Mouse (Mus musculus): ENCODE results near the gene Cryab. TPM values are rescaled to one million over a fixed set of nuclear protein-coding genes. Genes with fewer than 3 reads are reported as not detected.

The Cryab gene
- polyA plus RNA-seq, 1 experiment from 2014 or later = 6.6 TPM

DNA sequence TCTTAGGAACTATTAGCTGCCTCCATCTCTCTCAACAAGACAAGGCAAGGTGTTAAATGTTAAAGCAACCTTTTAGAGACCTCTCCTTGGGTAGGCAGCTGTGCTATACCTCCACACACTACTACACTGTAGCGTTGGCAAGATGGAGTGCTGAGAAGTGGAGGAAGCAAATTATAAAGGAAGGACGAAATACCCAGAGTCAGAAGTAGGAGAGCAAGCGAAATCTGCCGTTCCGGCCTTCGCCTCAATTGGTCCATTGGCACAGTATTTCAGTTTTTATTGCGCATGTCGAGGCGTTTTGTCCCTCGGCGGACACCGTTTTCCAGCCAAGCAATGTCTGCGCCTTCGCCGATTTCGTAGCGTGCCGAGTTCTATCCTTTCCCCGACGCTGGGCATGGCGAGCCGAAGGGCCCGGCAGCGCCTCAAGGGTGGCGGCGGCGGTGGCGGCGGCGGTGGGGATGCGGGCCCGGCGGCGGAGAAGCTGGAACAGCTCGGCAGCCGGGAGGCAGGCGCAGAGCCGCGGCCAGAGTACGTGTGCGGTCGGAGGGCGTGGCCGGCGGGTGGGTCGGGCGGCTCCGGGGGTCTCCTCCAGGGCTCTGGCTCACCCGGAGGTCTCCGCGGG is 24.0 kb downstream of the Cryab start, which contains the start of the genes Alg9 and 1110032A03Rik:
Alg9 (plus strand) TSS at position 29 of the 622 bp plus-strand sequence.
1110032A03Rik (minus strand) TSS at position 530 of the 622 bp plus-strand sequence.
- H3K9me3 ChIP-seq = no peaks in the 10 kb centered on the region
- peaks cover 37% of the 10 kb centered on the region for H3K36me3 ChIP-seq
- WGBS = under 1% methylated on average over 51 of the region's 51 CpGs
- H3K4me3 ChIP-seq = peak within 1 kb of the TSS; percentile 97
- DNase-seq (ENCODE audit: low spot score) = peak; percentile 90
- no peaks in the 10 kb centered on the region for H3K27me3 ChIP-seq (ENCODE audit: insufficient read depth, poor library complexity, severe bottlenecking)
- peak within 1 kb of the TSS; percentile 95 for H3K27ac ChIP-seq
- peaks cover 24% of the 10 kb centered on the region for H3K4me1 ChIP-seq (replicated peaks)

DNA sequence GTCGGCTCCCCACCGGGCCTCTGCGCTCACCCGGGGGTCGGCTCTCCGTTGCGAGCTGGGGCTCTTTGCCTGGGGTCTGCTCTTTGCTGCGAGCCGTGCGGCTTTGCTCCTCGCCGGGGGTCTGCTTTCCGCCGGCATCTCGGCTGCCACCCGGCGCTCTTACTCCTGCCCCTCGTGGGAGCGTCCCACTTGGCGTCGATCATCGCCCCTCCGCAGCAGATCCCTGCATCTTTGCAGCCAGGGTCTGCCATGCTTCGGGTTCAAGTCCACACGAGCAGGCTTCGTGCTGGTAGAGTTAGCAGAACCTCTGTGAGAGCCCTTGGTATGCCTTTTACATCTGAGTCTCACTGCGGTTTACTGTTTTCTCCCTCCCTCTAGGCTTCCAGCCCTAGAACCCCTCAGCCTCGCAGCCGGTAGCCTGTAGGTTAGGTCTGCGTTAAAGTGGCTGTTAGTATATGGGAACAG is 24.6 kb downstream of the Cryab start:
- WGBS = 1% methylated on average over 30 of the region's 30 CpGs
- H3K4me3 ChIP-seq = peak overlapping the region; percentile 97
- no peak for DNase-seq (ENCODE audit: low spot score)
- no peaks in the 10 kb centered on the region for H3K9me3 ChIP-seq
- peaks cover 40% of the 10 kb centered on the region for H3K36me3 ChIP-seq
- H3K4me1 ChIP-seq (replicated peaks) = peaks cover 24% of the 10 kb centered on the region
- peak overlapping the region; percentile 95 for H3K27ac ChIP-seq
- H3K27me3 ChIP-seq (ENCODE audit: insufficient read depth, poor library complexity, severe bottlenecking) = no peaks in the 10 kb centered on the region

DNA sequence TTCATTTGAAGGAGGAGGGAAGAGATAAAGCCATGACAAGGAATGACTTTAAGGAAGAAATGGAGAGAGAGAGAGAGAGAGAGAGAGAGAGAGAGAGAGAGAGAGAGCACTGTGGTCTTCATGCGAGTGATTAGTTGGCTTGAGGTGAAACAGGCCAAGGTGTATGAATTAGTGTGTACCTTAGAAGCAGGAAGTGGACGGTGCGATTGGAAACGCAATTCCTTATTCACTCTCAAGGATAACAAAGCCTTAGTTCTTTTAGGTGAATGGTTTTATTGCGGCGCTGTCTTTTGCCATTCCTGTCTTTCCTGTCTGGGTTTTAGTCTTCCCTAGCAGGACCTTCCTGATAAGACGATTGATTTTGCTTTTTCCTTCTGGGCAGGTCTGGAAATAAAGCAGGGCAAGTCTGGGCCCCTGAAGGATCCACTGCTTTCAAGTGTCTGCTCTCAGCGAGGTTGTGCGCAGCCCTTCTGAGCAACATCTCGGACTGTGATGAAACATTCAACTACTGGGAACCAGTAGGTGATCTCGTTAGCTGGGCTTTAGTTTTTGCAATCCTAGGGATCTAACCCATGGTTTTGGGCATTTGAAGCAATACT is 25.1 kb downstream of the Cryab start:
- no peaks in the 10 kb centered on the region for H3K9me3 ChIP-seq
- peak overlapping the region; percentile 95 for H3K27ac ChIP-seq
- DNase-seq (ENCODE audit: low spot score) = no peak
- 78% methylated on average over 11 of the region's 11 CpGs for WGBS
- no peaks in the 10 kb centered on the region for H3K27me3 ChIP-seq (ENCODE audit: insufficient read depth, poor library complexity, severe bottlenecking)
- peaks cover 24% of the 10 kb centered on the region for H3K4me1 ChIP-seq (replicated peaks)
- H3K4me3 ChIP-seq = peak overlapping the region; percentile 97
- H3K36me3 ChIP-seq = peaks cover 45% of the 10 kb centered on the region

DNA sequence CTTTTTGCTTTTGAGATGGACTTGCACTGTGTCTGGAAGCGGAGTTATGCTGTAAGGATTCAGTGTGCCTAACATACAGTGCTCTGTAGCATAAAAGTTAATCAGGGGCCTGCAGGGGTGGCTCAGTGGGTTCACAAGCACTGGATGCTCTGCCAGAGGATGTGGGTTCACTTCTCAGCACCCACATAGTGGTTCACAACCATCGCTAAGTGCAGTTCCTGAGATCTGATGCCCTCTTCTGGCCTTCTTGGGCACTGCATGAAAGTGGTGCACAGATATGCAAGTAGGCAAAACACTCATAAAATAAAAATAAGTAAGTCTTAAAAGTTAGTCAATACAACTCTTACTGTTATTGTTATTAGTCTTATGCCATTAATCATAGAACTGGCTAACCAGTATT is 31.0 kb downstream of the Cryab start:
- peak; percentile 42 for DNase-seq (ENCODE audit: low spot score)
- Histone ChIP-seq H3K27ac (no peak overlapping the region), H3K27me3 (ENCODE audit: insufficient read depth, poor library complexity, severe bottlenecking) (no peaks in the 10 kb centered on the region), H3K4me1 (replicated peaks) (no peaks in the 10 kb centered on the region), H3K9me3 (no peaks in the 10 kb centered on the region), H3K36me3 (peaks cover 96% of the 10 kb centered on the region), H3K4me3 (no peak overlapping the region)
- WGBS = 69% methylated on average over 2 of the region's 2 CpGs

DNA sequence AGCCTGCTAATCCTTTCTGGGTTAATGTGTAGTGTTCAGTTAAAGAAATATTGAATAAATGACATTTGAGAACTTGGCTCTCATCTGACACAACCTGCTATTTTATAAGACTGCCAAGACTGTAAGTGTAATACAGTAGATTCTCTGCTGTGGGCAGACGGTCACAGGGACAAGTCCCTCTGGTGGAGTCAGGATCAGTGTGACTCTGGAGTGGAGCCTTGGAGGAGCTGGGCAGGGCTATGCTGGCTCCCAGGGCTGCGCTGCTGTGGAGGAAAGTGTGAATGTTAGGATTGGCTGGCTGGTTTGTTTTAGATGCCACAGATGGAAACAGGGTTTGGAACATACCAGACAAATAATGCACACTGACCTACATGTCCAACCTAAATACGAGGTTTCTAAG is 44.1 kb downstream of the Cryab start:
- no peaks in the 10 kb centered on the region for H3K9me3 ChIP-seq
- no peak overlapping the region for H3K4me3 ChIP-seq
- no peaks in the 10 kb centered on the region for H3K27me3 ChIP-seq (ENCODE audit: insufficient read depth, poor library complexity, severe bottlenecking)
- H3K4me1 ChIP-seq (replicated peaks) = no peaks in the 10 kb centered on the region
- H3K27ac ChIP-seq = no peak overlapping the region
- DNase-seq (ENCODE audit: low spot score) = no peak
- 94% methylated on average over 3 of the region's 3 CpGs for WGBS
- H3K36me3 ChIP-seq = peaks cover 72% of the 10 kb centered on the region

DNA sequence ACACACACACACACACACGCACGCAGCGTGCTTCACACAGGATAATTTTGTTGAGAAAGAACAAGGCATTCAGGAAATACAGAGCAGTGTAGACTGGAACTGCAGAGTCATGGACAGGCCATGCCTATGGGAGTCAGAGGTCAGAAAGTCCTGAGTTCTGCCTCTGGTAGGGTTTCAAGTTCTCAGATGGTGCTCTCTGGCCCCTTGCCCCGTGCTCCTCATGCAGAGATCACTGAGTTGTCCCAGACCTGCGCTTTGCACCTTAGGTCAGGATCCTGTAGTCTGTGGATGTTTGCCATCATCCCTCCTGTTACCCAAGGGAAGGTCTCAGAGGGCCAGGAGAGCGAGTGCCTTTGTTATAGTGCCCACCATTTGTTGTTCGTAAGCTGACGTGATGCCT is 45.7 kb downstream of the Cryab start:
- no peak overlapping the region for H3K4me3 ChIP-seq
- peaks cover 72% of the 10 kb centered on the region for H3K36me3 ChIP-seq
- no peak overlapping the region for H3K27ac ChIP-seq
- no peaks in the 10 kb centered on the region for H3K9me3 ChIP-seq
- no peaks in the 10 kb centered on the region for H3K4me1 ChIP-seq (replicated peaks)
- DNase-seq (ENCODE audit: low spot score) = no peak
- 90% methylated on average over 8 of the region's 8 CpGs for WGBS
- no peaks in the 10 kb centered on the region for H3K27me3 ChIP-seq (ENCODE audit: insufficient read depth, poor library complexity, severe bottlenecking)

DNA sequence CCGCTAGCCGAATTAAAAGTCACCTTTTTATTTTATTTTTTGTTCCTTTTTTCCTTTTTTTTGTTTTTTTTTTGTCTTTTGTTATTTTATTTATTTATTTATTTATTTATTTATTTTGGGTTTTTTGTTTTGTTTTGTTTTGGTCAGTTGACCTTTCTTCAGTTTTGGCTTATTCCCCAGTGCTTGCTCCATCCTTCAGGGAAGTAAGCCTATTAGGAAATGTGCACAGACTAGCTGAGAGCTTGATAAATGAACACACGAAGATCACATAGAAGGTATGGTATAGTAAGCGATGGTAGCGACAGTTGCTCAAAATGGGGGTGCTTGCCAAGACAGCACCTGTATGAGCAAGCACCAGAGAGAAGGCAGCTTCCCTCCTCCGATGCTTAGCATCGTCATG is 46.5 kb downstream of the Cryab start:
- 97% methylated on average over 7 of the region's 7 CpGs for WGBS
- no peak for DNase-seq (ENCODE audit: low spot score)
- no peaks in the 10 kb centered on the region for H3K9me3 ChIP-seq

DNA sequence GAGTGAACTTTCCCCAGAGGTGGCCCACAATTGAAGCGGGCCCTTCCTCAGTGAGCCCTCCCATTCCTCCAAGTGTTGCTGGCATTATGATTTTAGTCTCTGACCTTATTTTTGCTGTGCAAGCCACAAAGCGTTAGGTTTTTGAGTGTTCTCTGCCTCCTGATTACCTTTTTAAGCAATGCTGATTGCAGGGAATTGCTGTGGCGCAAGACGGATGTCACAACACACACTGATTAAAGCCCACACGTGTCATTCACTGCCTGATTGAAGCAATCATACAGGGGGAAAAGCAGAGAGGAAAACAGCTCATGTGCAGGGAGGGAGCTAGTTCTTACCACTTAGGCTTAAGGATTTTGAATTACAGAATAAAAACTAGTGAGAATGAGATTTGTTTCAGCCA is 47.2 kb downstream of the Cryab start:
- no peaks in the 10 kb centered on the region for H3K4me1 ChIP-seq (replicated peaks)
- H3K4me3 ChIP-seq = no peak overlapping the region
- 89% methylated on average over 5 of the region's 5 CpGs for WGBS
- DNase-seq (ENCODE audit: low spot score) = no peak
- H3K27me3 ChIP-seq (ENCODE audit: insufficient read depth, poor library complexity, severe bottlenecking) = no peaks in the 10 kb centered on the region
- peaks cover 73% of the 10 kb centered on the region for H3K36me3 ChIP-seq
- no peaks in the 10 kb centered on the region for H3K9me3 ChIP-seq
- no peak overlapping the region for H3K27ac ChIP-seq

More for the DNA sequence above, 46.5 kb downstream of the Cryab start:
- Histone ChIP-seq H3K4me1 (replicated peaks) (no peaks in the 10 kb centered on the region), H3K27ac (no peak overlapping the region), H3K4me3 (no peak overlapping the region), H3K36me3 (peaks cover 71% of the 10 kb centered on the region), H3K27me3 (ENCODE audit: insufficient read depth, poor library complexity, severe bottlenecking) (no peaks in the 10 kb centered on the region)

DNA sequence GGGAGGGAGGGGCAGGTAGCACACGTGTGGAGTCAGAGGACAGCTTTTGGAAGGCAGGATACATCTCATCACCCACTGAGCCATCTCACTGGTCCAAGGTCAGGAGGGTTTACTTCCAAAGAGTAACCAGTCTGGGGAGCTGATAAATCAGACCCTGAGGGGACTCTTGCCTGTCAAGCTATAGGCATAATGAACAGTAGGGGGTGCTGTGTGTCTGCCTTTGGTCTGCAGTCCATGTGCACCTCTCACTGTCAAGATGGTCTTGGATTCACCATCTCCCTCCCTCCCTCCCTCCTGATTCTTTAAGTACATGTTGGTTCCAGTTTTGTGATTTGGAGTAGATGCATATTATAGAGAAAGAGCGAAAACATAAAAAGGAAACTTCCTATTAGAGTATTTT is 49.9 kb downstream of the Cryab start:
- peak; percentile 10 for DNase-seq (ENCODE audit: low spot score)
- WGBS = 52% methylated on average over 2 of the region's 2 CpGs
- H3K4me1 ChIP-seq (replicated peaks) = no peaks in the 10 kb centered on the region
- no peak overlapping the region for H3K4me3 ChIP-seq
- peaks cover 74% of the 10 kb centered on the region for H3K36me3 ChIP-seq
- H3K27me3 ChIP-seq (ENCODE audit: insufficient read depth, poor library complexity, severe bottlenecking) = no peaks in the 10 kb centered on the region
- no peaks in the 10 kb centered on the region for H3K9me3 ChIP-seq
- H3K27ac ChIP-seq = no peak overlapping the region

DNA sequence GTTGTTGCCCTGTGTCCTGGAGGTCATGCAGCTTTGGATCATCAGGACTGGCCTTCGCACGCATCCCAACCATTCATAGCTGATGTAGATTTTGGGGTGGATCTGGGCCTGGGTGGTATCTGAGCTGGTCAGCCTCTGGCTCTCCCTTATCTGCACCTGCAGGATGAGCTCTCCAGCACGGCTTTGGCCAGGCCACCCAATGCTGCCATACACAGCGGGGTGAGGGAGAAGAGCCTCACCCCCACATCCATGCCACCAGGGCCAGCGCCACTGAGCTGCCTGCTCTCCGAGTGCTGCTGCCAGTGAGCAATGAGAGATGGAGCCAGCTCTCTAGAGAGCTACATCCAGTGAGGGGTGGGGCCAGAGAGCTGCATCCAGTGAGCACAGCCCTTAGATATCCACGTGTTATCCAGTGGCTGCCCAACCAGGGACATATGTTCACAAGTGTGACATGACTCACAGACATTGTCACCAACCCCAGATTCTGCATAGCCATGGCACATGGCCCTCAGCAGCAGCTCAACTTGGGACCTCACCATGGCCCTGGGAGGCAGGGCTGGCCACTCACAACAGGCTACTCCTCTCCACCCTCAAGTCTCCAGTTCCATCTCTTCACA is 52.0 kb downstream of the Cryab start:
- Histone ChIP-seq H3K9me3 (no peaks in the 10 kb centered on the region), H3K36me3 (peaks cover 81% of the 10 kb centered on the region)

More for the DNA sequence above, 52.0 kb downstream of the Cryab start:
- no peak overlapping the region for H3K27ac ChIP-seq
- no peaks in the 10 kb centered on the region for H3K27me3 ChIP-seq (ENCODE audit: insufficient read depth, poor library complexity, severe bottlenecking)
- no peaks in the 10 kb centered on the region for H3K4me1 ChIP-seq (replicated peaks)
- no peak for DNase-seq (ENCODE audit: low spot score)
- H3K4me3 ChIP-seq = no peak overlapping the region
- 88% methylated on average over 7 of the region's 7 CpGs for WGBS

Other genes with a start within 250 kb of the Cryab start
- 82.4 and 93.7 TPM in 2 replicates for gene Pts, start 222.6 kb upstream of the Cryab start, polyA plus RNA-seq (2016; fragmentation: Nextera tagmentation; extraction: Ambion mirVana)
- gene Il18, start 196.5 kb upstream of the Cryab start, polyA plus RNA-seq (2016; fragmentation: Nextera tagmentation; extraction: Ambion mirVana) = 2.8 and 5.9 TPM in 2 replicates
- 0.10 and 0.18 TPM in 2 replicates for gene Bco2, start 196.1 kb upstream of the Cryab start, polyA plus RNA-seq (2016; fragmentation: Nextera tagmentation; extraction: Ambion mirVana)
- gene Tex12, start 190.0 kb upstream of the Cryab start, polyA plus RNA-seq (2016; fragmentation: Nextera tagmentation; extraction: Ambion mirVana) = 0.21 TPM in 1 of 2 replicates, not detected in the other
- 272 and 320 TPM in 2 replicates for gene Sdhd, start 147.5 kb upstream of the Cryab start, polyA plus RNA-seq (2016; fragmentation: Nextera tagmentation; extraction: Ambion mirVana)
- 317 and 357 TPM in 2 replicates for gene Timm8b, start 147.4 kb upstream of the Cryab start, polyA plus RNA-seq (2016; fragmentation: Nextera tagmentation; extraction: Ambion mirVana)
- 9.4 and 9.6 TPM in 2 replicates for gene Pih1d2, start 134.0 kb upstream of the Cryab start, polyA plus RNA-seq (2016; fragmentation: Nextera tagmentation; extraction: Ambion mirVana)
- gene Nkapd1, start 133.9 kb upstream of the Cryab start, polyA plus RNA-seq (2016; fragmentation: Nextera tagmentation; extraction: Ambion mirVana) = 19.0 and 21.4 TPM in 2 replicates
- gene Dlat, start 91.5 kb upstream of the Cryab start, polyA plus RNA-seq (2016; fragmentation: Nextera tagmentation; extraction: Ambion mirVana) = 43.9 and 53.9 TPM in 2 replicates
- gene Dixdc1, start 11.8 kb upstream of the Cryab start, polyA plus RNA-seq (2016; fragmentation: Nextera tagmentation; extraction: Ambion mirVana) = 21.4 and 21.8 TPM in 2 replicates
- gene 2310030G06Rik, start 4.8 kb upstream of the Cryab start, polyA plus RNA-seq (2016; fragmentation: Nextera tagmentation; extraction: Ambion mirVana) = 1.5 and 2.5 TPM in 2 replicates
- 0.65 and 0.71 TPM in 2 replicates for gene Hspb2, start 1.0 kb downstream of the Cryab start, polyA plus RNA-seq (2016; fragmentation: Nextera tagmentation; extraction: Ambion mirVana)
- 11.4 and 13.5 TPM in 2 replicates for gene Fdxacb1, start 16.9 kb downstream of the Cryab start, polyA plus RNA-seq (2016; fragmentation: Nextera tagmentation; extraction: Ambion mirVana)
- 40.0 and 42.5 TPM in 2 replicates for gene Alg9, start 23.7 kb downstream of the Cryab start, polyA plus RNA-seq (2016; fragmentation: Nextera tagmentation; extraction: Ambion mirVana)
- gene 1110032A03Rik, start 24.2 kb downstream of the Cryab start, polyA plus RNA-seq (2016; fragmentation: Nextera tagmentation; extraction: Ambion mirVana) = 30.0 and 39.2 TPM in 2 replicates
- 120 and 147 TPM in 2 replicates for gene Ppp2r1b, start 94.0 kb downstream of the Cryab start, polyA plus RNA-seq (2016; fragmentation: Nextera tagmentation; extraction: Ambion mirVana)